Mouse (Mus musculus): ENCODE data around the gene Cldn20.

Gene Cldn20

DNA sequence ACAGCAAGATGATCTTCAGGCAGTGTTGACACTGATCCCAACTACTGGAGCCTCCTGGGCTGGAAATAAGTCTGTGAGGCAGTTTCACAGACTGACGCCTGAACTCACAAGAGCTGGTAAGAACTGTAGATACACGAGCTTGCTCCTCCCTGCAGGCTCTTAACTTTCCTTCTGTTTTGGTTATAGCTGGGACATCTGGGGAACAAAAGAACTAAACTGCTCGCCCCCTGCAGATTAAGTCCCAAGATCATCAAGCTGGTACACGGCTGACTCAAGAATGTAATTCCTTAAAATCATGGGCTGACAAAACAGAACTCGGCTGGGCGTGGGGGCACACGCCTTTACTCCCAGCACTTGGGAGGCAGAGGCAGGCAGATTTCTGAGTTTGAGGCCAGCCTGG is 1.8 kb upstream of the Cldn20 start:
- DNase-seq = no peak

DNA sequence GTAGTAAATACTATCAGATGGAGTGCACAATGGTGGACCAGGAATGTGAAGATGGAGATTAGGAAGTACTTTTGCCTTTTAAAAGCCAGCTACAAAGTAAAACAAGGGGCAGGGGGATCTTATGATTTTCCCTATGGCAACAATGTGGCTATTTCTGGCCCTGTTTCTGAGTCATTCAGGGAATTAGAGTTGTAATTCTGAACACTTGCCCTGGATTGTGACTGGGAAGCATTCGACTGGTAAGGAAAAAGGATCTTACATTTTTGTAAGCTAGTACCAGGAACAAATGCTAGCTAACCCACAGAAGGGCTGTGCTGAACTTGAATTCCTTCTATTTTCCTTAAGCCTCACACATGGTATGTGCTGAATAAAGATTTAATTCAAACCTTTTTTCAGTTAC is 713 bp upstream of the Cldn20 start:
- DNase-seq = no peak

DNA sequence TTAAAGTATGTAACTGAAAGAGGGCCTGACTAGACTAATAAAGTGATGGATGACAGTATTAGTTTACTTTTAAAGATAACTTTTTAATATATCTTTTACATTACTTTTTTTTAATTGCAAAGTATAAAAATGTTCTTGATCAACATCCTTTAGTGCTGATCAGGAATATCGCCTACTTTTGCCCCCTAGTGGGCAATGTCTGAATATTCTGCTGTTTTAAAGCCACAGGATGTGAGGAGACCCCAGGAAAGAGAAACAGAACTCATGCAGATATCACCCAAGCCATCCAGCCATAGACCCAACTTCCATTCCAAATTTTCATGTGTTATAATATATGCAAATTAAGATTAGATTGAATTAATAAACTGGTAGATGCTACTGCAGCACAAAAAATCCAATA is 1.1 kb downstream of the Cldn20 start:
- DNase-seq = peak; percentile 28

- no peak for DNase-seq
Measured at GRCm38 (mm10) chr17:3540304-3540703, 8.0 kb downstream of the Cldn20 start.

DNA sequence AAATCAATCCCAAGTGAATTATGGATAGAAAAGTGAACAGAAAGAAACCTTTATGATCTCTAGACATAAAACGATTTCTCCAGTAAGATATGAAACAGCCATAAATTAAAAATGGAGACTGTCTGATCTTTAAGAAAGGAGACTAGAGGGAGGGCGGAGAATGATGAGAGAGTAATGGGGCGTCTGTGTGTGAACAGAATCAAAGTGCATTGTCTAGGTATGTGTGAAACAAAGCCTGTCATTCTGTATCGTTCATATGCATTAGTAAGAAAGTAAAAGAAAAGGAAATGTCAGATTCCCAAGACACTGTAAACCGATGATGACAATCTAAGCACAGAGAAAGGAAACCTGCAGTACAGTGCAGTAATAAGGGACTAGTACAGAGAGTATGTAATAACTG is 8.7 kb downstream of the Cldn20 start:
- DNase-seq = no peak

GRCm38 (mm10) chr17:3547725-3548124 is 15.4 kb downstream of the Cldn20 start:
- no peak for DNase-seq

DNA sequence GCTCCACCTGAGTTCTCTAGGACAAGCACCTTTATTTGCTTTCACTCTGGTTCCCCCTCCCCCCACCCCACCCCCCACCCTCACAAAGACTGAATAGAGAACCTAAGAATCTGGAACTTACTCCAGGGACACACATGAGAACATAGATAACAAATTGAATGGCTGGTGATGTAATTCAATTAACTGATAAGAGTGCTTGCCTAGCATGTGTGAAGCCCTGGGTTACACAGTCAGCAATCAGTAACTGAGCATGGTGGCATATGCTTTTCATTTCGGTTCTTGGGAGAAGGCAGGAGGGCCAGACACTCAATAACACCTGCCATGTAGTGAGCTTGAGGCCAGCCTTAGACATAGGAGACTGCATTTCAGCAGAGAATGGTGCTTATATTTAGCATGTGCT is 23.9 kb downstream of the Cldn20 start:
- DNase-seq = no peak

DNA sequence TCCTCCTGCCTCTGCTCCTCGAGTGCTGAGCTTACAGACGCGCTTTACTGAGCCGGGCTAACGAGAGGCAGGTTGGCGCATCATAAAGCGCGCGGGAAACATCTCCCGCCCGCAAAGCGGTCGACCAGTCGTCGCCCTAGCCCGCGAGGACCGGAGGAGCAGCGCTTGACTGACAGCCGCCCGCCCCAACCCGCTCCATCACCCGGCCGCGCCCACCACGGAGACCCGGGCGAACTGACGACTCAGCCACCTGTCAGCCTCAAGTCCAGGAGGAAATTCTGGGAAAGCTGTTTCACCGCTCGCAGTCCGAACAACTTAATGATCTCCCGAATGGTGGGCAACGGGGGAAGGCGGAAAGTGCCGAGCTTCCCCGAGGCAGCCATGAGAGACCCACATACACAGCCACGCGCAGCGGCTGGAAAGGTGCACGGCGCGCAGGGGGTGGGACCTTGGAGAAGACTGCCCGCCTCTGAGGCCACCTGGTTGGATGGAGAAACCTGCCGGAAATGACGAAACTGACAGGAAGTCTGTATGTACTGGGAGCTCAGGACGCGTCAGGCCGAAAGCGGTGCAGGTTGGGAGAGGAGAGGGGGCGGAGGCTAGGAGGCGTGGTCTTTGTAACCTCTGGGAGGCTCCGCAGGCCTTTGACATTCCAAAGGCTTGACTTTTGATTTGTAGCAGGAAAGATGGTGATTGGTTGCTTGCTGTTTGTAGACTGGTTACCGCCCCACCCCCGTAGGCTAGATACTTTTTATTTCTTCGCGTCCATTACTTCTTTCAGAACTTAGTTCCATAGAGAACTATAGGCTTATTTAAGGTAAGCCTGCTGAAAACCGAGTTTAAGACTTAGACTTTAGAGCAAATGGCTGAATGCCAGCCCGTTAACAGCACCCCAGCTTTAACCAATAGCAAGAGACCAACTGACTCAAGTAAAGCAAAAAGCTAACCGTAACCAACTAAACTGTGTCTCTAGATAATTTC is 25.3 kb downstream of the Cldn20 start, which contains the start of gene Tfb1m:
Gene Tfb1m, minus strand, starts transcription at position 451 of the 981 bp plus-strand sequence.
- peak; percentile 99 for DNase-seq

DNA sequence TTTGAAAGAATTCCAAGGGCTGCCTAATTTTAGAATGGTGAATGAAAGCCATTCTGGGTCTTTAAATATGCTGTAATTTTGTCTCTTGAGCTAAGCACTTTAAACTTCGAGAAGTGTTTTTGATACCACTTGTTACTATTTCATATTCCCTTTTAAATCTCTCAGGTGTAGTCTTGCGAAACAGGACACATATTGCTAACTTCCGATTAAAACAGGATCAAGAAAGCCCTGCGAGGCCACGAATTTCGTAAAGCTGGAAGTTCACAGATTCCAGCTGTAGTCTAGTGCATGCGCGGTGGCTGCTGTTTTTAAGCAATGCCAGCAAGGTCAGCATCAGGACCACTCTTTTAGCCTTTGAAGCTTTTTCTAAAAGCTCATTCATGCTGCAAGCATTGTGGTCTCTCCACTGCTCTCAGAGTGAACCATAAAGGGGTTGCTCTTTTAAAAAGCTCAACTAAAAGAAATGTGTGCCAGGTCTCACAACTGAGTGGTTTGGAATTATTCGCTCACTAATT is 26.1 kb downstream of the Cldn20 start:
- DNase-seq = no peak

GRCm38 (mm10) chr17:3560534-3560933 is 28.2 kb downstream of the Cldn20 start:
- DNase-seq = no peak

- no peak for DNase-seq
Measured at GRCm38 (mm10) chr17:3562405-3562804, 30.1 kb downstream of the Cldn20 start.

- DNase-seq = peak; percentile 69
Measured at GRCm38 (mm10) chr17:3570876-3571275, 38.5 kb downstream of the Cldn20 start.

Data from right cerebral cortex, adult 18-20 months (tissue).